In the genomic region with DNA sequence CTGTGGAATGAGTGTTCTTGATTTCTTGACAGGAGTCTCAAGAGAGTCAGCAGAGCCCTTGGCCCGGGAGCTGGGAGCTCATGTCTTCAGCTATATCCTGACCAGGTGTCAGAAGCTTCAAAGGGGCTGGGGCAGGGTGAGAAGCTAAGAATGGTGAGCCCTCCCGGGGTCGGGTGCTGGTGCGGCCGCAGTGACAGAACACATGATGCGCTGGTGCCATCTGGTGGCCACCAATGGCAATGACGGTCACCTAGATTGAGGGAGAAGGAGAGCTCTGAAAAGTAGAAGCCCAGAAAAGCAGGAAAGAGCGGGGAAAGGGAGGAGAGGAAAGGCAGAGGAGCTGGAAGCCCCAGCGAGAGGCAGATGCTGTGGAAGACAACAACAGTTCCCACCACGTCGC, we compare ENCODE assay signal across 9 mouse cellular contexts. TPM values are rescaled to one million over a fixed set of nuclear protein-coding genes. Genes with fewer than 3 reads are reported as not detected.
DNase-seq lines count a peak whose midpoint lies in the region; ATAC-seq and TF ChIP-seq lines count a peak whose summit lies in the region.
"Had no signal": no experiment of that assay in that cellular context is flagged by ENCODE, and none has a peak within 500 bp of the region (broad histone marks: within the 10 kb centered on the region; RNA-seq: fewer than 3 reads in every experiment).

No protein-coding gene starts in this region.

- H3K9me3 ChIP-seq in hindbrain, embryonic 11.5 days (ENCODE audit: control insufficient read depth, low read length): no peaks in the 10 kb centered on the region
- H3K9me3 ChIP-seq in hindbrain, embryonic 16.5 days (ENCODE audit: control insufficient read depth, low read length): 0 out of 2 replicates have a peak, but pooled peaks cover 2% of the 10 kb centered on the region
- H3K9me3 ChIP-seq in limb, embryonic 10.5 days (replicated peaks): 0 out of 2 replicates have a peak, but pooled peaks cover 4% of the 10 kb centered on the region
- H3K9me3 ChIP-seq: neural tube, embryonic 12.5 days had no signal

- no peak overlapping the region for H3K27ac ChIP-seq in hindbrain, embryonic 11.5 days (ENCODE audit: low read depth, low read length)
- no peak overlapping the region for H3K27ac ChIP-seq in hindbrain, embryonic 16.5 days (ENCODE audit: low read depth, low read length)
- H3K27ac ChIP-seq in bone marrow macrophage, adult 2 months (ENCODE audit: insufficient read depth, low read depth, low read length): no peak overlapping the region
- H3K27ac ChIP-seq in limb, embryonic 10.5 days: no peak overlapping the region
- H3K27ac ChIP-seq: neural tube, embryonic 12.5 days had no signal

- peak; percentile 90 for TF ChIP-seq CTCF in bone marrow macrophage, adult 2 months (IDR thresholded peaks at IDR 0.05; ENCODE audit: low read depth, low read length)

- peak; percentile 90 for DNase-seq in hindbrain, embryonic 11.5 days (ENCODE audit: low spot score)
- peak; percentile 79 for DNase-seq in induced T-regulatory cell, adult 2 months (ENCODE audit: low read depth)
- peak; percentile 91 for DNase-seq in limb, embryonic 10.5 days (ENCODE audit: low spot score)
- peak; percentile 79 for DNase-seq in splenic B cell, adult 2 months (ENCODE audit: low read depth, low spot score)

- no peak overlapping the region for H3K4me2 ChIP-seq in hindbrain, embryonic 11.5 days (replicated peaks; ENCODE audit: low read depth, low read length)
- H3K4me2 ChIP-seq in hindbrain, embryonic 16.5 days (ENCODE audit: low read length): no peak overlapping the region
- H3K4me2 ChIP-seq: neural tube, embryonic 12.5 days had no signal

- H3K4me3 ChIP-seq in hindbrain, embryonic 11.5 days (ENCODE audit: low read depth, low read length): no peak overlapping the region
- no peak overlapping the region for H3K4me3 ChIP-seq in hindbrain, embryonic 16.5 days (ENCODE audit: low read length)
- H3K4me3 ChIP-seq in bone marrow macrophage, adult 2 months (ENCODE audit: insufficient read depth, low read length): no peak overlapping the region
- H3K4me3 ChIP-seq in limb, embryonic 10.5 days: no peak overlapping the region
- H3K4me3 ChIP-seq: neural tube, embryonic 12.5 days had no signal

- no peaks in the 10 kb centered on the region for H3K4me1 ChIP-seq in hindbrain, embryonic 11.5 days (replicated peaks; ENCODE audit: control insufficient read depth, insufficient read depth, low read length)
- no peaks in the 10 kb centered on the region; the same call in 1 of the 2 replicates for H3K4me1 ChIP-seq in hindbrain, embryonic 16.5 days (ENCODE audit: control insufficient read depth, insufficient read depth, low read depth, low read length)
- peaks cover 11% of the 10 kb centered on the region for H3K4me1 ChIP-seq in bone marrow macrophage, adult 2 months (ENCODE audit: control insufficient read depth, insufficient read depth, low read length)
- H3K4me1 ChIP-seq in limb, embryonic 10.5 days: peaks cover 13% of the 10 kb centered on the region
- H3K4me1 ChIP-seq: neural tube, embryonic 12.5 days had no signal

- 0 out of 2 replicates have a peak, but pooled peaks have one; percentile 24 for TF ChIP-seq POLR2A in bone marrow macrophage, adult 2 months (IDR thresholded peaks at IDR 0.05; ENCODE audit: borderline replicate concordance, low read depth, low read length)

- H3K9ac ChIP-seq in hindbrain, embryonic 11.5 days (ENCODE audit: low read depth, low read length): no peak overlapping the region
- no peak overlapping the region for H3K9ac ChIP-seq in hindbrain, embryonic 16.5 days (ENCODE audit: low read depth, low read length)
- H3K9ac ChIP-seq: neural tube, embryonic 12.5 days had no signal

- H3K27me3 ChIP-seq in hindbrain, embryonic 11.5 days (ENCODE audit: control insufficient read depth, insufficient read depth, low read length): no peaks in the 10 kb centered on the region
- no peaks in the 10 kb centered on the region; the same call in 1 of the 2 replicates for H3K27me3 ChIP-seq in hindbrain, embryonic 16.5 days (replicated peaks; ENCODE audit: control insufficient read depth, insufficient read depth, low read length)
- H3K27me3 ChIP-seq in limb, embryonic 10.5 days (ENCODE audit: low read depth, poor library complexity, severe bottlenecking): peaks cover 15% of the 10 kb centered on the region
- H3K27me3 ChIP-seq in splenic B cell, adult 2 months (ENCODE audit: control insufficient read depth, insufficient read depth, low read length, poor library complexity, severe bottlenecking): no peaks in the 10 kb centered on the region

- no peak for ATAC-seq in hindbrain, embryonic 11.5 days (ENCODE audit: low FRiP score)
- no peak for ATAC-seq in hindbrain, embryonic 16.5 days
- peak; percentile 79 for ATAC-seq in erythroblast, adult 5-6 weeks (replicated peaks; ENCODE audit: low FRiP score, poor library complexity, severe bottlenecking)
- ATAC-seq in monocyte, adult 5-6 weeks (replicated peaks; ENCODE audit: insufficient number of reproducible peaks, low FRiP score, low TSS enrichment, poor library complexity, severe bottlenecking): peak; percentile 81

- 6% methylated on average over 11 of the region's 11 CpGs for WGBS in hindbrain, embryonic 11.5 days
- 6% methylated on average over 11 of the region's 11 CpGs for WGBS in hindbrain, embryonic 16.5 days
- WGBS in limb, embryonic 10.5 days: 4% methylated on average over 11 of the region's 11 CpGs

- H3K36me3 ChIP-seq in hindbrain, embryonic 11.5 days (ENCODE audit: control insufficient read depth, insufficient read depth, low read length): no peaks in the 10 kb centered on the region
- H3K36me3 ChIP-seq in hindbrain, embryonic 16.5 days (ENCODE audit: control insufficient read depth, insufficient read depth, low read length): no peaks in the 10 kb centered on the region
- no peaks in the 10 kb centered on the region; the same call in 1 of the 2 replicates for H3K36me3 ChIP-seq in limb, embryonic 10.5 days
- no peaks in the 10 kb centered on the region for H3K36me3 ChIP-seq in splenic B cell, adult 2 months (ENCODE audit: control insufficient read depth, insufficient read depth, low read length, poor library complexity, severe bottlenecking)
- H3K36me3 ChIP-seq: neural tube, embryonic 12.5 days had no signal

RNA-seq across cellular contexts. Expression of gene Tac4, which starts 10.0 kb away (rescaled TPM):
- 0.22 TPM in 1 of 2 replicates, not detected in the other for polyA plus RNA-seq in hindbrain, embryonic 11.5 days (2014; fragmentation: Nextera tagmentation; extraction: Ambion mirVana)
- not detected in 2 replicates for polyA plus RNA-seq in hindbrain, embryonic 16.5 days (2015; fragmentation: Nextera tagmentation; extraction: Ambion mirVana)
- polyA plus RNA-seq in bone marrow macrophage, adult 2 months (2012; ENCODE audit: insufficient read depth, insufficient read length, missing spikeins): not detected in 2 replicates
- not detected in 2 replicates for total RNA-seq in erythroblast, adult 5-6 weeks (2015; ENCODE audit: low replicate concordance)
- total RNA-seq in erythroblast, adult 5-6 weeks (2017; ENCODE audit: low replicate concordance): 0.84 TPM in 1 of 2 replicates, not detected in the other
- not detected in 2 replicates for polyA plus RNA-seq in limb, embryonic 10.5 days (2016; fragmentation: Nextera tagmentation; extraction: Ambion mirVana)
- 0.87 TPM in 1 of 3 replicates, not detected in the others for total RNA-seq in monocyte, adult 5-6 weeks (2017)
- polyA plus RNA-seq: neural tube, embryonic 12.5 days had no signal

RNA-seq across cellular contexts. Expression of gene Kat7, which starts 58.8 kb away (rescaled TPM):
- polyA plus RNA-seq in hindbrain, embryonic 11.5 days (2014; fragmentation: Nextera tagmentation; extraction: Ambion mirVana): 63.8 and 79.7 TPM in 2 replicates
- 61.5 and 67.2 TPM in 2 replicates for polyA plus RNA-seq in hindbrain, embryonic 16.5 days (2015; fragmentation: Nextera tagmentation; extraction: Ambion mirVana)
- 41.2 and 41.7 TPM in 2 replicates for polyA plus RNA-seq in bone marrow macrophage, adult 2 months (2012; ENCODE audit: insufficient read depth, insufficient read length, missing spikeins)
- total RNA-seq in erythroblast, adult 5-6 weeks (2015; ENCODE audit: low replicate concordance): 33.8 and 39.3 TPM in 2 replicates
- total RNA-seq in erythroblast, adult 5-6 weeks (2017; ENCODE audit: low replicate concordance): 41.5 and 65.5 TPM in 2 replicates
- polyA plus RNA-seq in limb, embryonic 10.5 days (2016; fragmentation: Nextera tagmentation; extraction: Ambion mirVana): 93.9 and 99.0 TPM in 2 replicates
- total RNA-seq in monocyte, adult 5-6 weeks (2017): 72.7 to 88.8 TPM (median 87.7 TPM) in 3 replicates

Comparison
In these comparisons a context has a peak if more than half of its experiments do, and no peak if none do; other contexts are left out.
1. ATAC-seq: peak in erythroblast, adult 5-6 weeks (single experiment) and monocyte, adult 5-6 weeks (single experiment); none in hindbrain, embryonic 11.5 days (single experiment) and hindbrain, embryonic 16.5 days (single experiment).
2. Peak in every context shown above with its lines, with median percentiles within 50 percentile points of each other: DNase-seq.